Mouse (Mus musculus): ENCODE results near the gene Tbc1d30. TPM values are rescaled to one million over a fixed set of nuclear protein-coding genes. Genes with fewer than 3 reads are reported as not detected.

Gene Tbc1d30
- polyA plus RNA-seq, 1 experiment from 2014 or later = 0.11 TPM

GRCm38 (mm10) chr10:121376530-121377271, 25.6 kb upstream of the Tbc1d30 start:
- H3K27me3 ChIP-seq (replicated peaks) = no peaks in the 10 kb centered on the region
- ATAC-seq = no peak
- H3K4me2 ChIP-seq = no peak overlapping the region
- 87% methylated on average over 24 of the region's 24 CpGs for WGBS (ENCODE audit: insufficient replicate concordance)
- H3K36me3 ChIP-seq = peaks cover 81% of the 10 kb centered on the region
- H3K4me1 ChIP-seq = peaks cover 27% of the 10 kb centered on the region
- no peak overlapping the region for H3K9ac ChIP-seq
- no peak overlapping the region for H3K4me3 ChIP-seq
- no peaks in the 10 kb centered on the region for H3K9me3 ChIP-seq (replicated peaks)
- H3K27ac ChIP-seq = no peak overlapping the region

GRCm38 (mm10) chr10:121375649-121376493, 24.8 kb upstream of the Tbc1d30 start:
- Histone ChIP-seq H3K9ac (no peak overlapping the region), H3K27me3 (replicated peaks) (no peaks in the 10 kb centered on the region), H3K36me3 (peaks cover 80% of the 10 kb centered on the region), H3K4me2 (peak overlapping the region; percentile 49), H3K4me1 (peaks cover 27% of the 10 kb centered on the region), H3K27ac (0 out of 2 replicates have a peak overlapping the region, but pooled peaks have one; percentile 52), H3K4me3 (no peak overlapping the region), H3K9me3 (replicated peaks) (no peaks in the 10 kb centered on the region)
- WGBS (ENCODE audit: insufficient replicate concordance) = 79% methylated on average over 24 of the region's 24 CpGs
- no peak for ATAC-seq

- H3K4me1 ChIP-seq = peaks cover 27% of the 10 kb centered on the region
- peak overlapping the region; percentile 52; the same call in 1 of the 2 replicates for H3K27ac ChIP-seq
- H3K36me3 ChIP-seq = peaks cover 81% of the 10 kb centered on the region
- H3K9me3 ChIP-seq (replicated peaks) = no peaks in the 10 kb centered on the region
- ATAC-seq = peak; percentile 87
- H3K4me3 ChIP-seq = no peak overlapping the region
- peak overlapping the region; percentile 49 for H3K4me2 ChIP-seq
- peak overlapping the region; percentile 48 for H3K9ac ChIP-seq
- H3K27me3 ChIP-seq (replicated peaks) = no peaks in the 10 kb centered on the region
- WGBS (ENCODE audit: insufficient replicate concordance) = 43% methylated on average over 17 of the region's 17 CpGs
Observed at GRCm38 (mm10) chr10:121374693-121375620, 23.9 kb upstream of the Tbc1d30 start.

GRCm38 (mm10) chr10:121374013-121374412, 22.9 kb upstream of the Tbc1d30 start:
- H3K9ac ChIP-seq = no peak overlapping the region
- H3K4me2 ChIP-seq = no peak overlapping the region
- H3K4me1 ChIP-seq = peaks cover 29% of the 10 kb centered on the region
- ATAC-seq = no peak
- no peaks in the 10 kb centered on the region for H3K27me3 ChIP-seq (replicated peaks)
- peaks cover 74% of the 10 kb centered on the region for H3K36me3 ChIP-seq
- 84% methylated on average over 12 of the region's 12 CpGs for WGBS (ENCODE audit: insufficient replicate concordance)
- no peak overlapping the region for H3K27ac ChIP-seq
- H3K9me3 ChIP-seq (replicated peaks) = no peaks in the 10 kb centered on the region
- H3K4me3 ChIP-seq = no peak overlapping the region

- no peaks in the 10 kb centered on the region for H3K27me3 ChIP-seq (replicated peaks)
- no peaks in the 10 kb centered on the region for H3K9me3 ChIP-seq (replicated peaks)
- no peak for ATAC-seq
- H3K4me2 ChIP-seq = no peak overlapping the region
- peaks cover 50% of the 10 kb centered on the region for H3K36me3 ChIP-seq
- H3K4me3 ChIP-seq = no peak overlapping the region
- 79% methylated on average over 6 of the region's 6 CpGs for WGBS (ENCODE audit: insufficient replicate concordance)
- no peak overlapping the region for H3K27ac ChIP-seq
- H3K4me1 ChIP-seq = peaks cover 49% of the 10 kb centered on the region
- H3K9ac ChIP-seq = no peak overlapping the region
Observed at GRCm38 (mm10) chr10:121370777-121371176, 19.7 kb upstream of the Tbc1d30 start.

GRCm38 (mm10) chr10:121368783-121369465, 17.8 kb upstream of the Tbc1d30 start:
- H3K4me3 ChIP-seq = no peak overlapping the region
- no peak overlapping the region for H3K27ac ChIP-seq
- no peaks in the 10 kb centered on the region for H3K9me3 ChIP-seq (replicated peaks)
- H3K27me3 ChIP-seq (replicated peaks) = no peaks in the 10 kb centered on the region
- no peak overlapping the region for H3K9ac ChIP-seq
- peaks cover 44% of the 10 kb centered on the region for H3K4me1 ChIP-seq
- H3K36me3 ChIP-seq = peaks cover 38% of the 10 kb centered on the region
- no peak for ATAC-seq
- H3K4me2 ChIP-seq = no peak overlapping the region
- 76% methylated on average over 18 of the region's 18 CpGs for WGBS (ENCODE audit: insufficient replicate concordance)

GRCm38 (mm10) chr10:121367780-121368179, 16.7 kb upstream of the Tbc1d30 start:
- Histone ChIP-seq H3K36me3 (peaks cover 32% of the 10 kb centered on the region), H3K4me2 (no peak overlapping the region), H3K9me3 (replicated peaks) (no peaks in the 10 kb centered on the region), H3K27ac (no peak overlapping the region), H3K9ac (no peak overlapping the region), H3K4me3 (no peak overlapping the region), H3K4me1 (peaks cover 43% of the 10 kb centered on the region), H3K27me3 (replicated peaks) (no peaks in the 10 kb centered on the region)
- no peak for ATAC-seq
- 79% methylated on average over 9 of the region's 9 CpGs for WGBS (ENCODE audit: insufficient replicate concordance)

- Histone ChIP-seq H3K27me3 (replicated peaks) (no peaks in the 10 kb centered on the region), H3K27ac (no peak overlapping the region), H3K9me3 (replicated peaks) (no peaks in the 10 kb centered on the region), H3K4me2 (no peak overlapping the region), H3K4me1 (peaks cover 43% of the 10 kb centered on the region), H3K36me3 (peaks cover 31% of the 10 kb centered on the region), H3K9ac (no peak overlapping the region), H3K4me3 (no peak overlapping the region)
- no peak for ATAC-seq
- 72% methylated on average over 13 of the region's 13 CpGs for WGBS (ENCODE audit: insufficient replicate concordance)
Observed at GRCm38 (mm10) chr10:121367271-121367670, 16.2 kb upstream of the Tbc1d30 start.

- H3K27ac ChIP-seq = peak overlapping the region; percentile 74; the same call in 1 of the 2 replicates
- H3K27me3 ChIP-seq (replicated peaks) = no peaks in the 10 kb centered on the region
- no peaks in the 10 kb centered on the region for H3K9me3 ChIP-seq (replicated peaks)
- peak overlapping the region; percentile 89 for H3K4me3 ChIP-seq
- no peak; the same call in 1 of the 2 replicates for ATAC-seq
- H3K36me3 ChIP-seq = peaks cover 17% of the 10 kb centered on the region
- WGBS (ENCODE audit: insufficient replicate concordance) = 3% methylated on average over 9 of the region's 9 CpGs
- H3K4me1 ChIP-seq = peaks cover 43% of the 10 kb centered on the region
- peak overlapping the region; percentile 98 for H3K4me2 ChIP-seq
- H3K9ac ChIP-seq = peak overlapping the region; percentile 85
Observed at GRCm38 (mm10) chr10:121365781-121366272, 14.7 kb upstream of the Tbc1d30 start.

- ATAC-seq = peak; percentile 93
- peak within 1 kb of the TSS; percentile 74 for H3K27ac ChIP-seq
- H3K4me3 ChIP-seq = peak within 1 kb of the TSS; percentile 89
- peaks cover 9% of the 10 kb centered on the region for H3K36me3 ChIP-seq
- H3K4me2 ChIP-seq = peak within 1 kb of the TSS; percentile 98
- H3K9me3 ChIP-seq (replicated peaks) = no peaks in the 10 kb centered on the region
- WGBS (ENCODE audit: insufficient replicate concordance) = under 1% methylated on average over 68 of the region's 72 CpGs
- peaks cover 43% of the 10 kb centered on the region for H3K4me1 ChIP-seq
- H3K27me3 ChIP-seq (replicated peaks) = no peaks in the 10 kb centered on the region
- H3K9ac ChIP-seq = peak within 1 kb of the TSS; percentile 85
Observed at GRCm38 (mm10) chr10:121364801-121365564, 13.9 kb upstream of the Tbc1d30 start, which contains the start of gene Gns. TSS of gene Gns (plus strand) at chr10:121365090.

Data from liver, embryonic 12.5 days (tissue).